Mouse (Mus musculus) hindbrain, embryonic 16.5 days (tissue): ENCODE data around the gene A2ml1. TPM values are rescaled to one million over a fixed set of nuclear protein-coding genes. Genes with fewer than 3 reads are reported as not detected.
"Not testable (repeated sequence)": the region's sequence is repeated elsewhere in the genome, so short reads cannot be mapped to it uniquely, and the experiment has no call there.

Experiments used
- ATAC-seq: fragments of 200-750 bp; cut with Nextera tagmentation; 2 replicates; pipeline ENCODE4 v1.8.0; 2017; ENCODE audit warnings: moderate TSS enrichment, moderate library complexity
- H3K27ac ChIP-seq: fragments of 300-500 bp; sonication (generic); 2 replicates; pipeline ENCODE4 v1.5.1; 2014; ENCODE audit warnings: low read depth, mild to moderate bottlenecking, control low read depth, low read length, moderate library complexity
- H3K27me3 ChIP-seq: fragments of 300-500 bp; sonication (generic); replicated peaks from 2 replicates; pipeline ENCODE4 v1.6.1; 2014; ENCODE audit warnings: low read length; ENCODE audit not compliant: control insufficient read depth, insufficient read depth
- H3K36me3 ChIP-seq: fragments of 300-500 bp; sonication (generic); 2 replicates; pipeline ENCODE4 v1.6.1; 2014; ENCODE audit warnings: mild to moderate bottlenecking, low read length, moderate library complexity, mixed read lengths; ENCODE audit not compliant: control insufficient read depth, insufficient read depth
- H3K4me1 ChIP-seq: fragments of 300-500 bp; sonication (generic); 2 replicates; pipeline ENCODE4 v1.6.1; 2014; ENCODE audit warnings: low read depth, low read length; ENCODE audit not compliant: control insufficient read depth, insufficient read depth
- H3K4me2 ChIP-seq: fragments of 300-500 bp; sonication (generic); 2 replicates; pipeline ENCODE4 v1.6.1; 2014; ENCODE audit warnings: mild to moderate bottlenecking, low read length, control low read depth, moderate library complexity
- H3K4me3 ChIP-seq: fragments of 300-500 bp; sonication (generic); 2 replicates; pipeline ENCODE4 v1.5.1; 2014; ENCODE audit warnings: mild to moderate bottlenecking, low read length, control low read depth, moderate library complexity
- H3K9ac ChIP-seq: fragments of 300-500 bp; sonication (generic); 2 replicates; pipeline ENCODE4 v1.6.1; 2014; ENCODE audit warnings: low read depth, mild to moderate bottlenecking, control low read depth, low read length, moderate library complexity
- H3K9me3 ChIP-seq: fragments of 300-500 bp; sonication (generic); 2 replicates; pipeline ENCODE4 v1.6.1; 2014; ENCODE audit warnings: mild to moderate bottlenecking, low read length, moderate library complexity; ENCODE audit not compliant: control insufficient read depth
- WGBS: fragments of 180-500 bp; shearing (Covaris S2); extraction: QIAGEN DNeasy Blood & Tissue Kit; methylation state at CpG from one replicate; pipeline ENCODE4 v1.1.7; 2014; 5-methylcytosine and 5-hydroxymethylcytosine counted together
- polyA plus RNA-seq: library from polyadenylated mRNA; unstranded; fragments of >200 nt; fragmentation: Nextera tagmentation; extraction: Ambion mirVana; gene quantifications from 2 replicates; pipeline ENCODE4 v1.2.1, GENCODE M21; 2015

The A2ml1 gene
- 4.7 and 5.6 TPM in 2 replicates for polyA plus RNA-seq

- ATAC-seq, result no peak
- H3K27ac ChIP-seq, result no peak within 1 kb of the TSS
- no peaks in the 10 kb centered on the region for H3K9me3 ChIP-seq
- no peak within 1 kb of the TSS for H3K4me3 ChIP-seq
- H3K4me1 ChIP-seq, result no peaks in the 10 kb centered on the region
- 80% methylated on average over 11 of the region's 11 CpGs for WGBS
- no peaks in the 10 kb centered on the region for H3K36me3 ChIP-seq
- H3K27me3 ChIP-seq, result no peaks in the 10 kb centered on the region
- H3K9ac ChIP-seq, result no peak within 1 kb of the TSS
- H3K4me2 ChIP-seq, result no peak within 1 kb of the TSS
Measured at GRCm38 (mm10) chr6:128581508-128581907, at the start of gene A2ml1. TSS of gene A2ml1 (minus strand) at chr6:128581608.

GRCm38 (mm10) chr6:128629771-128630739 is 48.6 kb upstream of the A2ml1 start:
- WGBS, result 55% methylated on average over 13 of the region's 13 CpGs

GRCm38 (mm10) chr6:128625246-128625645 is 43.8 kb upstream of the A2ml1 start:
- not testable (repeated sequence) for H3K27ac ChIP-seq, H3K36me3 ChIP-seq, H3K4me1 ChIP-seq, ATAC-seq, H3K4me2 ChIP-seq, H3K9me3 ChIP-seq, H3K4me3 ChIP-seq, H3K27me3 ChIP-seq, H3K9ac ChIP-seq
- WGBS, result 96% methylated on average over 6 of the region's 6 CpGs

More at GRCm38 (mm10) chr6:128629771-128630739, 48.6 kb upstream of the A2ml1 start:
- H3K9ac ChIP-seq, H3K36me3 ChIP-seq, H3K27ac ChIP-seq, H3K9me3 ChIP-seq, H3K4me2 ChIP-seq, H3K27me3 ChIP-seq, H3K4me3 ChIP-seq, H3K4me1 ChIP-seq: not testable (repeated sequence)
- ATAC-seq, result peak; percentile 98

GRCm38 (mm10) chr6:128624425-128624824 is 43.0 kb upstream of the A2ml1 start:
- H3K36me3 ChIP-seq, result no peaks in the 10 kb centered on the region
- no peak for ATAC-seq
- H3K27ac ChIP-seq, result no peak overlapping the region
- no peak overlapping the region for H3K4me2 ChIP-seq
- WGBS, result 88% methylated on average over 4 of the region's 4 CpGs
- H3K9ac ChIP-seq, result no peak overlapping the region
- H3K9me3 ChIP-seq, result no peaks in the 10 kb centered on the region
- H3K4me3 ChIP-seq, result no peak overlapping the region
- H3K27me3 ChIP-seq, result no peaks in the 10 kb centered on the region
- no peaks in the 10 kb centered on the region for H3K4me1 ChIP-seq

- WGBS, result 93% methylated on average over 5 of the region's 5 CpGs
- not testable (repeated sequence) for H3K27ac ChIP-seq, H3K4me1 ChIP-seq, H3K9me3 ChIP-seq, H3K9ac ChIP-seq, H3K4me3 ChIP-seq, H3K27me3 ChIP-seq, H3K4me2 ChIP-seq, H3K36me3 ChIP-seq, ATAC-seq
Measured at GRCm38 (mm10) chr6:128623433-128623832, 42.0 kb upstream of the A2ml1 start, which contains the start of gene Klrb1a. TSS of gene Klrb1a (minus strand) at chr6:128623533.

GRCm38 (mm10) chr6:128622733-128623132 is 41.3 kb upstream of the A2ml1 start:
- H3K4me2 ChIP-seq, result no peak overlapping the region
- no peak for ATAC-seq
- H3K27ac ChIP-seq, result no peak overlapping the region
- H3K9me3 ChIP-seq, result no peaks in the 10 kb centered on the region
- H3K36me3 ChIP-seq, result no peaks in the 10 kb centered on the region
- WGBS, result 34% methylated on average over 2 of the region's 2 CpGs
- no peak overlapping the region for H3K9ac ChIP-seq
- H3K4me1 ChIP-seq, result no peaks in the 10 kb centered on the region
- H3K4me3 ChIP-seq, result no peak overlapping the region
- no peaks in the 10 kb centered on the region for H3K27me3 ChIP-seq

GRCm38 (mm10) chr6:128606350-128606749 is 24.9 kb upstream of the A2ml1 start:
- Histone ChIP-seq H3K9me3 (no peaks in the 10 kb centered on the region), H3K4me3 (no peak overlapping the region), H3K9ac (no peak overlapping the region), H3K36me3 (no peaks in the 10 kb centered on the region), H3K27me3 (no peaks in the 10 kb centered on the region), H3K27ac (no peak overlapping the region), H3K4me2 (no peak overlapping the region), H3K4me1 (peaks cover 5% of the 10 kb centered on the region; the same call in 1 of the 2 replicates)
- ATAC-seq, result no peak
- WGBS, result 65% methylated on average over 9 of the region's 9 CpGs

GRCm38 (mm10) chr6:128604512-128604911 is 23.1 kb upstream of the A2ml1 start:
- H3K4me2 ChIP-seq, result no peak overlapping the region
- H3K9ac ChIP-seq, result no peak overlapping the region
- H3K9me3 ChIP-seq, result no peaks in the 10 kb centered on the region
- H3K4me1 ChIP-seq, result peaks cover 5% of the 10 kb centered on the region; the same call in 1 of the 2 replicates
- H3K36me3 ChIP-seq, result no peaks in the 10 kb centered on the region
- no peak overlapping the region for H3K27ac ChIP-seq
- no peak overlapping the region for H3K4me3 ChIP-seq
- WGBS, result 43% methylated on average over 5 of the region's 5 CpGs
- no peaks in the 10 kb centered on the region for H3K27me3 ChIP-seq
- no peak for ATAC-seq

- H3K27ac ChIP-seq, result no peak overlapping the region
- H3K9me3 ChIP-seq, result no peaks in the 10 kb centered on the region
- H3K4me3 ChIP-seq, result peak overlapping the region; percentile 1; the same call in 1 of the 2 replicates
- H3K4me1 ChIP-seq, result peaks cover 5% of the 10 kb centered on the region; the same call in 1 of the 2 replicates
- H3K36me3 ChIP-seq, result no peaks in the 10 kb centered on the region
- H3K4me2 ChIP-seq, result peak overlapping the region; percentile 44
- H3K27me3 ChIP-seq, result no peaks in the 10 kb centered on the region
- WGBS, result 36% methylated on average over 10 of the region's 10 CpGs
- no peak overlapping the region; the same call in 1 of the 2 replicates for H3K9ac ChIP-seq
- peak; percentile 87 for ATAC-seq
Measured at GRCm38 (mm10) chr6:128602463-128603201, 21.2 kb upstream of the A2ml1 start.
